Mouse (Mus musculus): ENCODE results near the gene Ldlrad3. TPM values are rescaled to one million over a fixed set of nuclear protein-coding genes. Genes with fewer than 3 reads are reported as not detected.

The Ldlrad3 gene
- total RNA-seq, 2 experiments from 2014 or later, result 21.6 to 23.0 TPM

- intact Hi-C loops (cut with DNase I), result no loop called here
- DNase-seq, result no peak
Measured at GRCm38 (mm10) chr2:102048296-102049175, 137.6 kb downstream of the Ldlrad3 start.

DNA sequence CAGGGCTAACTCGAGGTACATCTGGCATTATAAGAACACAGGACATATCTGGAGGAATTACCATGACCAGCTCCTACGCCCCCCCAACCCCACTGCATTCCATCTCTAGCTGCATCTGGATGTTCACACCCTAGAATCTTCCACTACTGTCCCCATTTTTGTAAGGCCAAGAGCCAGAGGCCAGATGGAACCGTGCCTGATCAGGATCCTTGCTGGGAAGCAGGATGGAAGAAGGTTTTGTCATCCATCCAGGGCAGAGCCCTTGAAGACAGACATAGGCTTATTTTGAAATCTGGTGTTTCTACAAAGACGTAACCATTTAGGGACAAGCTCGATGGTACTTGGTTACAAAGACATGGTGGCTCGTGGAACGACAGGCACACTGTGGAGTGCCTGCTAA lies 139.7 kb downstream of the Ldlrad3 start:
- DNase-seq, result no peak
- intact Hi-C loops (cut with DNase I), result no loop called here

DNA sequence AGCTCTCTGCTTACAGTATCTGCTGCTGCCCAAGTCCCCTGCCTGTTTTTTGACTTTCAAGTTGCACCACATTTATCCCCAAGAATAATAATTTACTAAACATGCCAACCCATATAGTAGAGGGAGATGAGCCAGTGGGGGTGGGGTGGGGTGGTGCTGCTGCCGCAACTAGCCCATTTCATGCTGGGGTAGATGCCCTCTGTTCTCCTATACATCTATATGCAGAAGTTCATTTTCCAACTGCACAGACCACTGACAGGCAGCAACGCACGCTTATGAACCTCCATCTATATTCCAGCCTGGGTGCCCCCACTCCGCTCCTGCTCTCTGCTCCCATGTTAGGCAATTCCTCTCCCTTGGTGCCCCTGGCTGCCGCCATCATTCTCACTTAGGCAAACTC lies 145.7 kb downstream of the Ldlrad3 start:
- no peak for DNase-seq
- intact Hi-C loops (cut with DNase I), result no loop called here

DNA sequence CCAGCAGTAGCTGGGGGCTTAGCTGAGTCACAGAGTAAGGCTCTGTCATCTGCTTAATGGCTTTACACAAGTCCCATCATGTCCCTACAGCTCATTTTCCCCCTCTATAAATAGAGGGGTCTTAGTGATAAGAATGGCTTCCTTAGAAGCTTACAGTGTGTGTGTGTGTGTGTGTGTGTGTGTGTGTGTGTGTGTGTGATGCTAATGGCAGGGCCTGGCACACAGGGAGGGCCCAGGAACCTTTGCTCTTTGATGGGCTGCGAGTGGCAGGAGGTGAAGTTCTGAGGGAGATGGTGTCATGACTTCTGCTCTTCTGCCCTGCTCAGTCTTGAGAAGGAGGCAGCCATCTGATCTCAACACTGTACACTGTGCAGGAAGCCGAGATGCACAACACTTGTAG lies 146.2 kb downstream of the Ldlrad3 start:
- no peak for DNase-seq
- intact Hi-C loops (cut with DNase I), result no loop called here

- no peak for DNase-seq
- intact Hi-C loops (cut with DNase I), result no loop called here
Measured at GRCm38 (mm10) chr2:102038895-102039667, 147.1 kb downstream of the Ldlrad3 start.

DNA sequence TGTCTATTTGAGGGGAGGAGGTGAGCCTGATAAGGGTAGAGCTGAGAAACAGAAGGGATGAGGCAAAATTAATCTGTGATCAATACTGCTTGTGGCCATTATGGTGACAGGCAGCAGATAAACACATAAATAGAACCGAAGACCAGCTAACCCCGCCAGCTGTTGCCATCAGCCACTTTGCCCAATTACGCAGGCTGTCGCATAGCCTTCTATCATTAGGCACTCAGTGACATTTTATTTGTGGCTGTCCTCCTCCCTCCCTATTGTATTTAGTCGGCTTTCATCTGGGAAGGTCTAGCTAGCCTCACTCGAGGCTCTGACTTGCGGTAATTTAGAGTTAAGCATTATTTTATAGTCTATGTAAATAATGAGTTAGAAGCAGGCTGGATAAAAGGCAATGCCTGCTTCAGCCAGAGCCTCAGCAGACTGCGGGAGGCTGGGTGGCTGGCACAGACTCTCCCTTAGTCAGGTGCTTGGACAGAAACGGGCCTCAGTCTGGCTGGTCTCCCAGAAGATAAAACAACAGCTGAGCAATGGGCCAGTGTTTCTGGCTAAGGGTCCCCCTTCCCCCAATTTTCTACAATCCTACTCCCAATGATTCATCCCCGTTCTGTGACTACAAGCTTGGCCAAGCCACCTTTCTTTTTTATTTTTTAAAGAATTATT lies 147.8 kb downstream of the Ldlrad3 start:
- peak; percentile 84 for DNase-seq
- intact Hi-C loops (cut with DNase I), result no loop called here

DNA sequence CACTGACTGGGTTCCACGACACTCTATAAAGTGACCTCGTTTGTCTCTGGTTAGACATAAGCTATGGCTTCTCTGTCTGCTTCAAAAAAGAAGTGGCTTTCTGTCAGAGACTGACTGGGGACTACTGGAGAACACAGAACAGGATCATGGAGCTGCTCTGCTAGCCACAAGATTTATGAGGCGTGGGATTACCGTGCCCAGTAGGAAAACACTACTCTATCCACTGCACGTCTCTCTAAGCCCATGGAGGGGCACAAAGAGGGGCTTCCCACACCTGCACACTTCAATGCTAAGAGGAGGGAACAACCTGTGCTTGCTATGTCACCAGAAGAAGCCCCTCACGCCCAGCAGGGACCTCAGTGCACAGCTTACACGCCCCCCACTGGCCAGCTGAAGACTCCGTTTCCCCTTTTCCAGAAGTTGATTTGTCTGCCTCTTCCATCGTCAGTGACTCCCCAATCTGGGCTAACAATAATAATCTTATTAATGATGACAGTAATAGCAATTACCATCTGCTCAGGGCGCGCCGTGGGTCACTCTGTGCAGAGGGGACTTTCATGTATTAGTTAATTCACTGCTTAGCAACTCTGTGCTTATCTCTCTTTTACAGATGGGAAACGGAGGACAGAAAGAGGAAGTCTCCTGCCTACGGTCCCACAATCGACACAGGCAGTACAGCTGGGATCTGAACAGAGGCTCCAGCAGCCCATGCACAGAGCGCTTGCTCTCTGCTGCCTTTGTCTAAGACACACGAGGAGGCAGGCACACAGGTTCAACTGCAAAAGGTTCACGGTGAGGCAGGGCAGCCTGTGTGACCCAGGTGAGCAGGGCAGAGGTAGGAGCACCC lies 149.3 kb downstream of the Ldlrad3 start:
- no peak for DNase-seq
- intact Hi-C loops (cut with DNase I), result no loop called here

GRCm38 (mm10) chr2:102034513-102034879 lies 151.7 kb downstream of the Ldlrad3 start:
- no peak for DNase-seq
- intact Hi-C loops (cut with DNase I), result no loop called here

GRCm38 (mm10) chr2:102033818-102034512 lies 152.2 kb downstream of the Ldlrad3 start:
- no peak for DNase-seq
- intact Hi-C loops (cut with DNase I), result no loop called here

GRCm38 (mm10) chr2:102032713-102033343 lies 153.4 kb downstream of the Ldlrad3 start:
- DNase-seq, result peak; percentile 87

GRCm38 (mm10) chr2:102030652-102031051 lies 155.5 kb downstream of the Ldlrad3 start:
- DNase-seq, result peak; percentile 53

More at GRCm38 (mm10) chr2:102032713-102033343, 153.4 kb downstream of the Ldlrad3 start:
- intact Hi-C loops (cut with DNase I), result no loop called here

DNA sequence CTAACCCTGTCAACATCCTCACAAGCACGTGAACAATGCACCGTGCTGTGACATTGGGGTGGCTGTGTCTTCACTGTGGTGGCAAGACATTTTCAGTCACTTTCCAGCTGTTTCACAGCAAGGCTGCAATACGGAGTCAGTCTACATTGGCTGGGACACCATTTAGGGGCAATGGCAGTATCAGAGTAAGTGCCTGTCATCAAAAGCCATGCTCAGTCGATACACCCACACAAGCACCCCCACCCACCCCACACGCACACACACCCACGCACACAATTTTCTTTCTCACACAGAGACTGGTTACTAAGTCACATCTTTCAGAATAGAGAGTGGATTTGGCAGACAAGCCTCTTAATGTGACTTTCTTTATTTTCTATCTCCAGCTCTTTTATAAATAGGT lies 156.0 kb downstream of the Ldlrad3 start:
- intact Hi-C loops (cut with DNase I), result no loop called here
- no peak for DNase-seq

More at GRCm38 (mm10) chr2:102030652-102031051, 155.5 kb downstream of the Ldlrad3 start:
- intact Hi-C loops (cut with DNase I), result no loop called here

GRCm38 (mm10) chr2:102029682-102030081 lies 156.5 kb downstream of the Ldlrad3 start:
- no peak for DNase-seq

GRCm38 (mm10) chr2:102027265-102027664 lies 158.9 kb downstream of the Ldlrad3 start:
- intact Hi-C loops (cut with DNase I), result no loop called here

More at GRCm38 (mm10) chr2:102029682-102030081, 156.5 kb downstream of the Ldlrad3 start:
- intact Hi-C loops (cut with DNase I), result no loop called here

GRCm38 (mm10) chr2:102026156-102026555 lies 160.0 kb downstream of the Ldlrad3 start:
- no peak for DNase-seq
- intact Hi-C loops (cut with DNase I), result no loop called here

More at GRCm38 (mm10) chr2:102027265-102027664, 158.9 kb downstream of the Ldlrad3 start:
- DNase-seq, result no peak

- no peak for DNase-seq
- intact Hi-C loops (cut with DNase I), result no loop called here
Measured at GRCm38 (mm10) chr2:102024483-102024882, 161.7 kb downstream of the Ldlrad3 start.

GRCm38 (mm10) chr2:102021371-102022084 lies 164.7 kb downstream of the Ldlrad3 start:
- intact Hi-C loops (cut with DNase I), result no loop called here
- no peak for DNase-seq

GRCm38 (mm10) chr2:102020546-102020945 lies 165.6 kb downstream of the Ldlrad3 start:
- no peak for DNase-seq
- intact Hi-C loops (cut with DNase I), result no loop called here
